Mouse (Mus musculus) cerebellum, adult 11 months (tissue): Measurements from ENCODE around the gene Dusp28.

ENCODE experiments used
- DNase-seq: peaks from one replicate; pipeline ENCODE4 v3.0.0; 2022

Dusp28 gene

DNA sequence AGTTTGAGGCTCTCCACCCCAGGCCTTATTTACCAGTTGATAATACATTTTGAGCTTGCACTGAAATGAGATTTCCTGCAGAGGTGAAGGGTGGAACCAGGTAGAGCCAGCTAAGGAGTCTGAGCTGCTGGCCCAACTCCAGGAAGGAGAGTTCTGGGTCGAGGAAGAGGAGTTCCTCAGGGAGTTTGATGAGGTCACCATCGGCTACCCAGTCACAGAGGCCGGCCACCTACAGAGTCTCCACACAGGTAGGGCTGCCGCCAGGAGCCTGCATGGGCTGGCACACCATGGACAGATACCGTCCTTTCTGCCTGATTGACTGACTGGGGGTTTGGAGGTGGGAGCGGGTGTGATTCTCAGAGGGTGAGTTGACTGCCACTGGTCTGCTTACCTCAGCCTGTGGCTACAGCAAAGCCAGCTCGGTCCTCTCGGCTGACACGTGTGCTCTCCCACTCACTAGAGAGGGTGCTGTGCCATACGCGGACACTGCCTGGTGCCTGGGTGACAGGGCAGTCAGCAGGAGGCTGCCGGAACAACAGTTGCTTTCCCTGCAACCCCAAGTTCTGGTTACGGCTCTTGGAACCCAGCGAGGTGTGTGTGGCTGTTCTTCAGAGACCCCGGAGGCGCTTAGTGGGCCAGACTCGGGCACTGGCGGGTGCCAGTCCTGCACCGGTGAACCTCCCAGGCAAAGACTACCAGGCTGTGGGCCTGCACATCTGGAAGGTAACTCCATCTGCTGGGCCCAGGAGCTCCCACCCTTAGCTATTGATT, 36.6 kb downstream of the Dusp28 start:
- DNase-seq, result no peak

DNA sequence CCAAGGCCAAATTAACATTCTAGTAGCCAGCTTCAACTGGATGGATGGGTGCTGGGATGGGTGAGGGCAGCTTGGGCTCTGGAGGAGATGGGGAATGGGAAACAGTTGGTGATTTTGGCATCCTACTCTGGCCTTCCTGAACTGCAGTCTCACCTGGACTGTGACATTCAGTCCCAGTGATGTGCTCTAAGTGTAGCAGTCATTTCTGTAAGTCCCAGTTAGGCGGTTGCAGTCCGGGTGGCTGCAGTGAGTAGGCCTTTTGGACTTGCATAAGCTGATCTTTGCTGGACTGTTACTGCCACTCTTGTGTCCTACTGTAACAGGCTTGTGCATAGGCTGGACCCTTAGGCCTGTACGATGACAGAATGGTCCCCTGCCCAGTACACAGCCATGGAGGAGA, 41.2 kb downstream of the Dusp28 start:
- DNase-seq, result no peak

DNA sequence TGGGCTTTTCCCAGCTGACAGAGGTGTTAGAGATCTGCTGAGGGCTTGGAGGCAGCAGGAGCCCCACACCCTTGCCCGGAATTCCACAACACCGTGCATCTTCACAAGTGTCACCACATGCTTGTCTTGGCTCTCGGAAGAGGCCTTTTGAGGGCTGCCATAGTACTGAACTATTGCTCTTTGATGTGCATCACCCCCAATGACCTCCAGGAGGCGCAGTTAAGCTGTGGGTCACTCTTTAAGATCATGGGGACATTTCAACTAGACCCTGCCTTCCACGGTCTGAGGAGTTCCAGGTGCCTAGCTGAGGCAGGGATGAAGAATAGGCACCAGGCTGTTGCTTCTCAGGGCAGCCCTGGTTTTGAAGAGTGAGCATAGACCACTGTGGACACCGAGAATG, 42.6 kb downstream of the Dusp28 start:
- DNase-seq, result no peak

DNA sequence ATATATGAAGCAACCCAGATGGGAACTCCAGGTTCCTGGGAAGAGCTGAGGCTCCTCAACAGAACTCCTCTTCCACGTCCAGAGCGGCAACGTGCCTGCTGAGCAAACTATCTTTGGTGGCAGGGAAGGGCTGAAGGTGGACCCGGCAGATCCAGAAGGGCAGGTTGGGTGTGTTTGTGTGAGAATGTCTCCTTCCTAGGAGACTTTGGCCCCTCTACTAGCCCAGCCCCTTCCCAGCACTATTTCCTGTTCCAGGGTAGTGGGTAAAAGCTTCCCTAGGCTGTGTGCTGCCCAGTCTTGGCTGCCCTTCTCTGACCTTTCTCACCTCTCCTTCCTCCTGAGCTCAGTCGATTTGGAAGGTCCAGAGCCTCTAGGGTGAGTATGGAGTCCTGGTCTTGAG, 43.8 kb downstream of the Dusp28 start, which contains the start of gene Gpr35:
Gene Gpr35 (plus strand): TSS at position 259 of the 400 bp plus-strand sequence.
- DNase-seq, result no peak

DNA sequence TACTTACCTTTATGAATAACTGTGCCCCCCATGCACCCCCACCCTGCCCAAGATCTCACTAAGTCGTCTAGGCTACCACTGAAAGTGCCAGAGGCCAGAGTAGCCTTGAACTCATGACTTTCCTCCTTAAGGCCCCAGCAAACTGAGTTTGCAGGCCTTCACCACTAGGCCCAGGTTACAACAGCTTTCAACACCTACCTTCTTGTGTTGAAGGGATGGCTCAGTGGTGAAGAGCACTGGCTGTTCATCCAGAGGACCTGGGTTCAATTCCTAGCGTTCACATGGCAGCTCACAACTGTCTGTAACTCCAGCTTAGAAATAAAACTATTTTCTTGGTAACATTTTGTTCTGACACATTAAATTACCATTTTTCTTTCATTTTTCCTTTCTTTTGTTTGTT, 46.9 kb downstream of the Dusp28 start:
- DNase-seq, result no peak

DNA sequence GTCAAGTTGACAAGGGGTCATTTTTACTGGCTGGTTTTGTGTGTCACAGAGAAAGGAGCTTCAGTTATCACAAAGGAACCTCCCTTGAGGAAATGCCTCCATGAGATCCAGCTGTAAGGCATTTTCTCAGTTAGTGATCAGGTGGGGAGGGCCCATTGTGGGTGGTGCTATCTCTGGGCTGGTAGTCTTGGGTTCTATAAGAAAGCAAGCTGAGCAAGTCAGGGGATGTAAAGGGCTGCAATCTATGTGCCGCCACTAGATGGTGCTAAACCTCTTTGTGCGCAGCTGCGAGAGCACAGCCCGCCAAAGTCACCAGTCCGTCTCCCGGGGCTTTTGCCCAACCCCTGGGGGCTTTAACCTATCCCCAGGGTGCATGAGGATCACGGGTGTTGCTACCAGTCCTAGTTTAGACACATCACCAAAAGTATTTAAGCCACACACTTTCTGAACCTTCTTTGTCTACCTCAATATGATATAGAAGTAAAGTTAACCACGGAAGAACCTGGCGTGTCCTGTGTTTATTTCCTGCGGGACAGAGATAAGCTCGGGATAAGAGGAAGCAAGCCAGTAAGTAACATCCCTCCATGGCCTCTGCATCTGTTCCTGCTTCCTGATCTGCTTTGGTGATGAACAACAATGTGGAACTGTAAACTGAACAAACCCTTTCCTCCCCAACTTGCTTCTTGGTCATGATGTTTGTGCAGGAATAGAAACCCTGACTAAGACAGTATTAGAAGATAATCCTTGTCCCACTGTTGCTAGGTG, 50.0 kb downstream of the Dusp28 start:
- peak; percentile 58 for DNase-seq
